Mouse (Mus musculus) heart, embryonic 15.5 days (tissue): ENCODE measurements at regions not wholly inside any gene's neighbourhood (a gene's known extent, or its start where the extent isn't known, plus 50 kb on each side); places are given as distances from the start of the nearest gene placed in this dataset.

Source experiments
- ATAC-seq: fragments of 200-750 bp; cut with Nextera tagmentation; replicated peaks from 2 replicates; pipeline ENCODE4 v1.8.0; 2017; ENCODE audit warnings: low read depth, moderate TSS enrichment; ENCODE audit not compliant: insufficient number of reproducible peaks, insufficient read depth, low FRiP score
- H3K27ac ChIP-seq: fragments of 300-500 bp; sonication (generic); 2 replicates; pipeline ENCODE4 v1.5.1; 2015; ENCODE audit warnings: mild to moderate bottlenecking, inconsistent platforms
- H3K27me3 ChIP-seq: fragments of 300-500 bp; sonication (generic); 2 replicates; pipeline ENCODE4 v1.6.1; 2015; ENCODE audit warnings: inconsistent platforms
- H3K36me3 ChIP-seq: fragments of 300-500 bp; sonication (generic); 2 replicates; pipeline ENCODE4 v1.6.1; 2015; ENCODE audit warnings: mild to moderate bottlenecking, inconsistent platforms
- H3K4me1 ChIP-seq: fragments of 300-500 bp; sonication (generic); replicated peaks from 2 replicates; pipeline ENCODE4 v1.6.1; 2015; ENCODE audit warnings: inconsistent platforms
- H3K4me2 ChIP-seq: fragments of 300-500 bp; sonication (generic); 2 replicates; pipeline ENCODE4 v1.6.1; 2015; ENCODE audit warnings: inconsistent platforms, mild to moderate bottlenecking, moderate library complexity
- H3K4me3 ChIP-seq: fragments of 300-500 bp; sonication (generic); 2 replicates; pipeline ENCODE4 v1.5.1; 2015; ENCODE audit warnings: mild to moderate bottlenecking, inconsistent platforms
- H3K9ac ChIP-seq: fragments of 300-500 bp; sonication (generic); 2 replicates; pipeline ENCODE4 v1.6.1; 2015; ENCODE audit warnings: mild to moderate bottlenecking, inconsistent platforms
- H3K9me3 ChIP-seq: fragments of 300-500 bp; sonication (generic); replicated peaks from 2 replicates; pipeline ENCODE4 v1.6.1; 2016; ENCODE audit warnings: inconsistent platforms
- WGBS: fragments of 180-500 bp; shearing (Covaris S2); methylation state at CpG from one replicate; pipeline ENCODE4 v1.1.7; 2015; ENCODE audit warnings: mixed read lengths; 5-methylcytosine and 5-hydroxymethylcytosine counted together

DNA sequence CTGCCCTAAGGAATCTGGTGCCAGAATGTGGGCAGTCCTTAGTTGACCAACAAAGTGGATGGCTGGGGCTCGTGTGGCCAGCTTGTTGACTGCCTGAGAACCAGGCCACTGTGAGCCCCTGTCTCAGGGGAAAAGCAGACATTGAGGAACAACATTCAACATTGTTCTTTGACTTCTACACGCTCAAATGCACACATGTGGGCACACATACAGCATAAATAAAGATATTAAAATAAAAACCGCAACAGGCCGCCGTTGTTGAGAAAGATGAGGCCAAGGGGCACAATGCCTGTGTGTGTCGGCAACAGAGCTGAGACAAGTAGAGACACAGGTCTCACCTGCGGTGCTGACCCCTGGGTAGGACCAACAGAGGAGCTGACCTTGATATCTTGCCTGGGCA is 105.8 kb downstream of the Nxnl2 start:
- peaks cover 20% of the 10 kb centered on the region for H3K4me1 ChIP-seq
- ATAC-seq = no peak
- H3K9me3 ChIP-seq = peaks cover 3% of the 10 kb centered on the region; the same call in 1 of the 2 replicates
- no peak overlapping the region for H3K27ac ChIP-seq
- H3K4me2 ChIP-seq = no peak overlapping the region
- no peak overlapping the region for H3K4me3 ChIP-seq
- no peaks in the 10 kb centered on the region for H3K27me3 ChIP-seq
- no peak overlapping the region for H3K9ac ChIP-seq
- no peaks in the 10 kb centered on the region for H3K36me3 ChIP-seq
- 84% methylated on average over 7 of the region's 7 CpGs for WGBS

DNA sequence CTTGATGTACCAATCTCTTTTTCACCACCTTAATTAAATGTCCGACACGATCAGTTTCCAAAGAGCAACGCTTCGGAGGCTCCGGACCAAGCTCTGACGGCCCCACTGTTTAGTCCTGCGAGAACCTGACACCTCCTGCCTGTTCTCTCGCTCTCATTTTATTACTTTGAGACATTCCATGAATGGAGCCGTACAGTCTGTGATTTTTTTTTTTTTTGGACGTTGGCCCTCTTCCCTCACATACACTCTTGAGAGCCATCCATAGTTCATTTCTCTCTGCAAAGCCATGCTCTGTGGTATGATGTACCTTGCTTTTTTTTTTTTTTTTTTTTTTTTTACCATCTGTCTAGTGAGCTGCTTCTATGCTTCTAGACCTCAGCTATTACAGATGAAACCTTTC is 106.7 kb downstream of the Nxnl2 start:
- ATAC-seq = no peak
- Histone ChIP-seq H3K4me2 (no peak overlapping the region), H3K27ac (no peak overlapping the region), H3K9me3 (no peaks in the 10 kb centered on the region), H3K27me3 (no peaks in the 10 kb centered on the region), H3K4me1 (peaks cover 20% of the 10 kb centered on the region), H3K4me3 (no peak overlapping the region), H3K9ac (no peak overlapping the region), H3K36me3 (no peaks in the 10 kb centered on the region)
- 66% methylated on average over 10 of the region's 10 CpGs for WGBS

DNA sequence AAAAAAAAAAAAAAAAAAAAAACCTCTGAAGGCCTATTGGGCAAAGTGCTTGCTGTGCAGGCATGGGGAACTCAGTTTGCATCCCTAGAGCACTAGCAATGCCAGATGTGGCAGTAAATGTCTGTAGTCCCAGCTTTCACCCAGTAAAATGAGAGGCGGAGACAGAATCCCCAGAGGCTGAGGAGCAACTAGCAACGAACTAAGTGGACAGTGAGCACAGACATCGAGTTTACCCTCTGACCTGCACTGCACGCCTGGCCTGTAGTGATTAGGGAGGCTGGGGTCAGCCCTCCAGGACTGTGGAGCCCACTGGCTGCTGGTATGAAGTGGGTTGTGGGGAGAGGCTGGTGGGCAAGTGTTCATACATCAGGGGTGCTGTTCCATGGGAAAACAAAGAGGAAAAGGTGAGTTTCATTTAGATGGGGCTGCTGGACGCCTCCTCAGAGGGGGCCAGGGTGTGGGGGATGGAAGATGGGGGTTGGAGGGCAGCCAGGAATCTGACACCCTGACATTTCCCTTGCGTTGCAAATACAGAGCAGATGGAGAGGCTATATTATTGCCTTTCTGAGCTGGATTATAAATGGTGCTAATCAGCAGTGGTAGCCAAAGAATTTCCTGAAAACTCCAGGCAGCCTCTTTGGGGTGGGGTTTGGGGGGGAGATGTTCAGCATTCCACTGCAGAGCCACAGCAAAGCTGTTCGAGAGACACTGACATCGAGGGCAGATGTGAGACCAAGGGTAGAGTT is 109.0 kb downstream of the Nxnl2 start:
- ATAC-seq = peak; percentile 80
- Histone ChIP-seq H3K4me1 (peaks cover 20% of the 10 kb centered on the region), H3K36me3 (no peaks in the 10 kb centered on the region), H3K9me3 (no peaks in the 10 kb centered on the region), H3K4me2 (0 out of 2 replicates have a peak overlapping the region, but pooled peaks have one; percentile 13), H3K27ac (peak overlapping the region; percentile 59), H3K9ac (no peak overlapping the region), H3K27me3 (no peaks in the 10 kb centered on the region), H3K4me3 (no peak overlapping the region)
- WGBS = 15% methylated on average over 8 of the region's 8 CpGs

DNA sequence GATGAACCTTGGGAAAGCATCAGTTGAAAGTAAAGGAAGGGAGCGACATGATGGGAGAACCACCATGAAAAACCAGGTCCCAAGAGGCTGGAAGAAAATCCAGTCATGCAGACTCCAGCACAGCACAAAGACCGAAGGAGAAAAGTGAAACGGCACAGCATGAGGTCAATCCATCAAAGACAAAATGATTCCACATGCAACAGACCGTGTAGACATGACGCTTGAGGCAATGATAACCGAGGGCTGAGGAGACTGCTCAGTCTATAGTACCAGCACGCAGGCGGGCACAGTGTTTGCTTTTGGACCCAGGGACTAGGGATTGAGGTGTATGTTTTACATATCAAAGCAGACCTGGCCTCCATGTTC is 109.5 kb downstream of the Nxnl2 start:
- H3K4me2 ChIP-seq = 0 out of 2 replicates have a peak overlapping the region, but pooled peaks have one; percentile 13
- 64% methylated on average over 8 of the region's 8 CpGs for WGBS
- no peak overlapping the region for H3K9ac ChIP-seq
- H3K4me3 ChIP-seq = no peak overlapping the region
- H3K4me1 ChIP-seq = peaks cover 20% of the 10 kb centered on the region
- no peak for ATAC-seq
- no peaks in the 10 kb centered on the region for H3K36me3 ChIP-seq
- H3K27me3 ChIP-seq = no peaks in the 10 kb centered on the region
- H3K27ac ChIP-seq = peak overlapping the region; percentile 59
- no peaks in the 10 kb centered on the region for H3K9me3 ChIP-seq

DNA sequence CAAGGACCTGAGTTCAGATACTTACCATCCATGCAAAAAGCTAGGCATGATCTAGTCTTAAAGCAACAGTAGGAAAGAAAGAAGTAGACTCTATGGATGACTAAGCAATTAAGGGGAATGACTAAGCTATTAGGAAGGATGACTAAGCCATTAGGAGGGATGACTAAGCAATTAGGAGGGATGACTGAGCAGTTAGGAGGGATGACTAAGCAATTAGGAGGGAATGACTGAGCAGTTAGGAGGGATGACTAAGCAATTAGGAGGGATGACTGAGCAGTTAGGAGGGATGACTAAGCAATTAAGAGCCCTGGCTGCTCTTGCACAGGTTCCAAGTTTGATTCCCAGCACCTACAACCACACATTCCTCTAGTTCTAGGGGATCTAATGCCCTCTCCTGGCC is 113.9 kb downstream of the Nxnl2 start:
- no peaks in the 10 kb centered on the region for H3K36me3 ChIP-seq

DNA sequence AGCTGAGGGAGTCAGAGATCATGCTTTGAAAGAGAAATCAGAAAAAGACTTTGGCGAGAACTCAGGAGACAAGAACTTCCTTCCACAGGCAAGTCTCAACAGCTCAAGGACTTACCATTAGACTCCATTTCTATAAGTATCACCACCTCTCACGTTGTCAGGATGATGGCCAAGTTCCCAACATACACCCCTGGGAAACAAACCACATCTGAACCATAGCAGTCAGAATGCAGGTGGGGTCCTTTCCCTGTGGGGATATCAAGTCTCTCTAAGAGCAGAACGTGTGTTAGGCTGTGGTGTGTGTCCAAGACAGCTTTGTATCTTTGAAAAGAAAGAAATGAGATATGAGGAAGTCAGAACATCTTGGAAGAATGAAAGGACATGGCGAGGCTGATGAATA is 118.6 kb downstream of the Nxnl2 start:
- Histone ChIP-seq H3K4me2 (no peak overlapping the region), H3K36me3 (no peaks in the 10 kb centered on the region), H3K9ac (no peak overlapping the region), H3K4me3 (no peak overlapping the region), H3K4me1 (0 out of 2 replicates have a peak, but pooled peaks cover 6% of the 10 kb centered on the region), H3K27me3 (no peaks in the 10 kb centered on the region), H3K27ac (no peak overlapping the region), H3K9me3 (no peaks in the 10 kb centered on the region)
- no peak for ATAC-seq
- WGBS = 64% methylated on average over 4 of the region's 4 CpGs

More for the DNA sequence above, 113.9 kb downstream of the Nxnl2 start:
- Histone ChIP-seq H3K4me1 (peaks cover 11% of the 10 kb centered on the region), H3K9ac (no peak overlapping the region), H3K9me3 (no peaks in the 10 kb centered on the region), H3K27ac (no peak overlapping the region), H3K27me3 (no peaks in the 10 kb centered on the region), H3K4me2 (no peak overlapping the region), H3K4me3 (no peak overlapping the region)
- no peak for ATAC-seq

DNA sequence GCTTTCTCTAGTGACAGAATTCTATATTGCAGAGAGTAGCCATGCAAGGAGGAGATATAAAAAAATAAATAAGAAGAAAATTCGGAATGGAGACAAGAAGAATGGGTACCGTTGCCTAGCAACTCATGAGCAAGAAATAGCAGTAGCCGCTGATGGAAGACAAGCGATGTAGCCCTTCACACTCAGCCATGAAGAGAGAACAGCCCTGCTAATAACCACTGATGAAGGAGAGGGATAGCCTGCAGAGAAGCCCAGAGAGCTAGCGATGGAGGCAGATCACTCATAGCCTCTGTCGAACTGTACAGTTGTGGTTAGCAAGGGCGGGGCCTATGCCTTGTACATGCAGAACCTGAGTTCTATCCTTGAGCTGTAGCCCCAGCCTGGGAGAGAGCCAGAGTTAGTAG is 118.4 kb upstream of the S1pr3 start:
- Histone ChIP-seq H3K4me1 (0 out of 2 replicates have a peak, but pooled peaks cover 6% of the 10 kb centered on the region), H3K27me3 (no peaks in the 10 kb centered on the region), H3K9ac (no peak overlapping the region), H3K4me3 (no peak overlapping the region), H3K4me2 (no peak overlapping the region), H3K36me3 (no peaks in the 10 kb centered on the region), H3K9me3 (no peaks in the 10 kb centered on the region), H3K27ac (no peak overlapping the region)
- no peak for ATAC-seq
- WGBS = 81% methylated on average over 7 of the region's 7 CpGs

DNA sequence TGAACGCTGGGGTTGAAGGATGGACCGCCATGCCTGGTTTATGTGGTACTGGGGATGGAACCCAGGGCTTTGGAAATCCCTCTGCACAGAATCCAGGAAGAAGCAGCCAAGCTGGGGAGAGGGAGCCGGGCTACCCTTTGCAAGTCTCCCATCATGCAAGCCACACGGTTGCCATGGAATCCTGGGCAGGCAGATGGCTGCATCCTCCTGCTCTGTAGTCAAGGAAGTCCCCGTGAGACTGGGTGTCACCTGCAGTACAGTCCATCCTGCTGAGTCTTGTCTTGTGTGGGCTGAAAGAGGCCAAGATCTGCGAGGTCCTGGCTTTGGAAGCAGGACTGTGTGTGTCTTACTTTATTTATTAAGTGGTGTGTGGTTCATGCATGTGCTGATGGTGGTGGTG is 117.5 kb upstream of the S1pr3 start:
- Histone ChIP-seq H3K4me1 (peaks cover 14% of the 10 kb centered on the region), H3K4me2 (no peak overlapping the region), H3K4me3 (no peak overlapping the region), H3K9ac (no peak overlapping the region), H3K9me3 (no peaks in the 10 kb centered on the region), H3K27ac (no peak overlapping the region), H3K27me3 (no peaks in the 10 kb centered on the region), H3K36me3 (no peaks in the 10 kb centered on the region)
- 83% methylated on average over 6 of the region's 6 CpGs for WGBS
- ATAC-seq = no peak

DNA sequence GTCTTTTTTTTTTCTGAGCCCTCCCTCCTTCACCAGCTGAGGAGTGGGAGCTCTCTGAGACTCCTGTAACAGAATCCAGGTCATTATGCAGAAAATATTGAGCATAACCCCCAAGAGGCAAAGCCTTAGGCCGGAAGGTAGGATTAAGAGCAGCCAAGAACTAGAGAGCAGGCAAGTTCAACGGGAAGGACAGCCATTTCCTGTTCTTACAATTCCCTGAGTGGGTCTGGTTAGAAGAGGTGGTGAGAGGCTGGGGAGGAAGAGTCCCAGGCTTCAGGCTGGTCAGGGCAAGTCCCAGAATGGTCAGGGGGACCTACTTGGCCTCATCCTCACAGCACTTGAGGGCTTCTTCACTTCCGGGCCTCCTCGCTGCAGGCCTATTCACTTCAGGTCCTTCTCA is 115.4 kb upstream of the S1pr3 start:
- no peak for ATAC-seq
- H3K4me2 ChIP-seq = no peak overlapping the region
- WGBS = 61% methylated on average over 4 of the region's 4 CpGs
- no peak overlapping the region for H3K9ac ChIP-seq
- H3K36me3 ChIP-seq = no peaks in the 10 kb centered on the region
- no peaks in the 10 kb centered on the region for H3K9me3 ChIP-seq
- peak overlapping the region; percentile 26; the same call in 1 of the 2 replicates for H3K27ac ChIP-seq
- H3K4me1 ChIP-seq = peaks cover 22% of the 10 kb centered on the region
- no peak overlapping the region for H3K4me3 ChIP-seq
- no peaks in the 10 kb centered on the region for H3K27me3 ChIP-seq

DNA sequence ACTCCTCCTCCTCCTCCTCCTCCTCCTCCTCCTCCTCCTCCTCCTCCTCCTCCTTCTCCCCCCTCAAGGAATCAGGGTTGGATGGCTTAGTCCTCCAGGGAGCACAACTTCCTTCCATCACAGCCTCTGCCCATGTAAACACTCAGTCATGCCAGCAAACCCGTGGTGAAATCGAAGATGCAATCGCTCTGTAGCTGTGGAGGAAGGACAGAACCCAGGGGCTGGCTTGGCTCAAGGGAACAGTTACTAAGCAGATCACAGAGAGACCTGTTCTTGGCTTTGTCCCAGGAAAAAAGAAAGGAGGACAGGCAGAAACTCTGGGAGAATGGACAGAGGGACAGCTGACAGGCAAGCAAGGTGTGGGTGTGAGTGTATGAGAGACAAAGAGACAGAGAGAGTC is 112.6 kb upstream of the S1pr3 start:
- H3K4me3 ChIP-seq = no peak overlapping the region
- no peak for ATAC-seq
- WGBS = 43% methylated on average over 3 of the region's 3 CpGs
- no peaks in the 10 kb centered on the region for H3K27me3 ChIP-seq
- H3K27ac ChIP-seq = no peak overlapping the region
- H3K4me2 ChIP-seq = no peak overlapping the region
- H3K9ac ChIP-seq = no peak overlapping the region
- no peaks in the 10 kb centered on the region for H3K36me3 ChIP-seq
- H3K4me1 ChIP-seq = peaks cover 28% of the 10 kb centered on the region
- no peaks in the 10 kb centered on the region for H3K9me3 ChIP-seq

DNA sequence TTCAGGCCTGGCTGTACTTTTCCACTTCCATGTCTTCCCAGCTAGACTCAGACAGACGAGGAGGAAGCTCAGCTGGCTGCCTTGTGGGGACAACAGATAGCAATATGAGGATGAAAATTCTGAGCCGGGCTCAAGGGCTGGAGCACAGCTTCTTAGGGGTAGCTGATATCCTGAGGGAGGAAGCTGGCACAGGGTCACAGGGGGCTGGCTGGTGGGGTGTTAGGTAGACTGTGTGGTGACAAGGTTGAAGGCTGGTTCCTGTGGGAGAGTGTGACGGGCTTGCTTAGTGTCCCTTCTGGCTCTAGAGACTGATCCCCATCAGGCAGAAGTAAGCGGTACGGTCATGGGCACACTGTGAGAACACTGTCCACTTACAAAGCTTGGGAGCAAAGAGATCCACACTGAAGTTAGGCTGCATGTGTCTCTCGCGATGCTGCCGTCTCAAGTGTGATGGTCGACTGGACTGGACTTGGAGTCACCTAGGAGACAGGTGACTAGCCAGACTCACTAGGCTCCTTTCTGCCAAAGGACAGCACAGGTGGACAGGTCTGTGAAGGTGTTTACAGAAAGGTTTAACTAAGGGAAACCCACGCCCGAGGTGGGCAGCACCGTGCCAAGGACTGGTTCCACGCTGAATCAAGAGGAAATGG is 111.1 kb upstream of the S1pr3 start:
- Histone ChIP-seq H3K4me2 (no peak overlapping the region), H3K9ac (no peak overlapping the region), H3K27me3 (no peaks in the 10 kb centered on the region), H3K27ac (no peak overlapping the region), H3K4me1 (peaks cover 28% of the 10 kb centered on the region), H3K36me3 (no peaks in the 10 kb centered on the region), H3K9me3 (no peaks in the 10 kb centered on the region), H3K4me3 (no peak overlapping the region)
- 85% methylated on average over 13 of the region's 13 CpGs for WGBS
- no peak for ATAC-seq
